Mouse (Mus musculus): Measurements from ENCODE around the gene Malrd1. TPM values are rescaled to one million over a fixed set of nuclear protein-coding genes. Genes with fewer than 3 reads are reported as not detected.

Gene Malrd1
- total RNA-seq, 2 experiments from 2014 or later = not detected

- intact Hi-C loops (cut with DNase I) = no loop called here
- no peak for TF ChIP-seq CTCF (IDR thresholded peaks at IDR 0.05)
- no peak for DNase-seq
- H3K27ac ChIP-seq = no peak overlapping the region
- no peak overlapping the region for H3K4me3 ChIP-seq
Measured at GRCm38 (mm10) chr2:16147999-16148398, 621.7 kb downstream of the Malrd1 start.

GRCm38 (mm10) chr2:16152623-16153022, 626.3 kb downstream of the Malrd1 start:
- Histone ChIP-seq H3K27ac (no peak overlapping the region), H3K4me3 (no peak overlapping the region)
- intact Hi-C loops (cut with DNase I) = no loop called here
- no peak for DNase-seq
- TF ChIP-seq CTCF (IDR thresholded peaks at IDR 0.05) = no peak

- TF ChIP-seq CTCF (IDR thresholded peaks at IDR 0.05) = no peak
- no peak for DNase-seq
- intact Hi-C loops (cut with DNase I) = no loop called here
- Histone ChIP-seq H3K27ac (no peak overlapping the region), H3K4me3 (no peak overlapping the region)
Measured at GRCm38 (mm10) chr2:16163246-16163989, 637.1 kb downstream of the Malrd1 start.

- TF ChIP-seq CTCF (IDR thresholded peaks at IDR 0.05) = no peak
- Histone ChIP-seq H3K27ac (no peak overlapping the region), H3K4me3 (no peak overlapping the region)
- intact Hi-C loops (cut with DNase I) = no loop called here
- peak; percentile 17 for DNase-seq
Measured at GRCm38 (mm10) chr2:16168611-16169010, 642.3 kb downstream of the Malrd1 start.

GRCm38 (mm10) chr2:16172086-16172485, 645.8 kb downstream of the Malrd1 start:
- Histone ChIP-seq H3K27ac (no peak overlapping the region), H3K4me3 (no peak overlapping the region)
- intact Hi-C loops (cut with DNase I) = no loop called here
- TF ChIP-seq CTCF (IDR thresholded peaks at IDR 0.05) = no peak
- DNase-seq = no peak

GRCm38 (mm10) chr2:16173355-16173754, 647.1 kb downstream of the Malrd1 start:
- no peak for TF ChIP-seq CTCF (IDR thresholded peaks at IDR 0.05)

GRCm38 (mm10) chr2:16182140-16182539, 655.9 kb downstream of the Malrd1 start:
- no peak for TF ChIP-seq CTCF (IDR thresholded peaks at IDR 0.05)
- Histone ChIP-seq H3K27ac (no peak overlapping the region), H3K4me3 (no peak overlapping the region)
- intact Hi-C loops (cut with DNase I) = no loop called here
- DNase-seq = no peak

More at GRCm38 (mm10) chr2:16173355-16173754, 647.1 kb downstream of the Malrd1 start:
- Histone ChIP-seq H3K4me3 (no peak overlapping the region), H3K27ac (no peak overlapping the region)
- intact Hi-C loops (cut with DNase I) = no loop called here
- DNase-seq = no peak

- no peak overlapping the region for H3K27ac ChIP-seq
- H3K4me3 ChIP-seq = no peak overlapping the region
- TF ChIP-seq CTCF (IDR thresholded peaks at IDR 0.05) = no peak
- intact Hi-C loops (cut with DNase I) = no loop called here
- no peak for DNase-seq
Measured at GRCm38 (mm10) chr2:16183158-16183557, 656.9 kb downstream of the Malrd1 start.

GRCm38 (mm10) chr2:16210016-16210415, 683.7 kb downstream of the Malrd1 start:
- no peak for DNase-seq
- intact Hi-C loops (cut with DNase I) = no loop called here
- TF ChIP-seq CTCF (IDR thresholded peaks at IDR 0.05) = no peak

GRCm38 (mm10) chr2:16212752-16213151, 686.5 kb downstream of the Malrd1 start:
- Histone ChIP-seq H3K27ac (no peak overlapping the region), H3K4me3 (no peak overlapping the region)
- TF ChIP-seq CTCF (IDR thresholded peaks at IDR 0.05) = no peak
- DNase-seq = no peak
- intact Hi-C loops (cut with DNase I) = no loop called here

More at GRCm38 (mm10) chr2:16210016-16210415, 683.7 kb downstream of the Malrd1 start:
- H3K4me3 ChIP-seq = no peak overlapping the region
- H3K27ac ChIP-seq = no peak overlapping the region

- intact Hi-C loops (cut with DNase I) = no loop called here
- Histone ChIP-seq H3K4me3 (no peak overlapping the region), H3K27ac (no peak overlapping the region)
- no peak for TF ChIP-seq CTCF (IDR thresholded peaks at IDR 0.05)
- DNase-seq = no peak
Measured at GRCm38 (mm10) chr2:16214111-16214510, 687.8 kb downstream of the Malrd1 start.

- no peak for TF ChIP-seq CTCF (IDR thresholded peaks at IDR 0.05)
- intact Hi-C loops (cut with DNase I) = no loop called here
- Histone ChIP-seq H3K4me3 (no peak overlapping the region), H3K27ac (no peak overlapping the region)
- no peak for DNase-seq
Measured at GRCm38 (mm10) chr2:16228187-16228832, 702.0 kb downstream of the Malrd1 start.

- no peak for DNase-seq
- Histone ChIP-seq H3K27ac (no peak overlapping the region), H3K4me3 (no peak overlapping the region)
- TF ChIP-seq CTCF (IDR thresholded peaks at IDR 0.05) = no peak
- intact Hi-C loops (cut with DNase I) = no loop called here
Measured at GRCm38 (mm10) chr2:16240861-16241260, 714.6 kb downstream of the Malrd1 start.
